Mouse (Mus musculus) olfactory bulb, adult 2 months (tissue): ENCODE measurements at regions not wholly inside any gene's neighbourhood (a gene's known extent, or its start where the extent isn't known, plus 50 kb on each side); places are given as distances from the start of the nearest gene placed in this dataset.

Experiments used
- H3K27ac ChIP-seq: fragments of 200-500 bp; 2 replicates; pipeline ENCODE4 v1.5.1; 2012; ENCODE audit warnings: low read depth, low read length; ENCODE audit not compliant: insufficient read depth
- H3K4me1 ChIP-seq: fragments of 200-500 bp; 2 replicates; pipeline ENCODE4 v1.6.1; 2012; ENCODE audit warnings: low read length; ENCODE audit not compliant: control insufficient read depth, insufficient read depth
- H3K4me3 ChIP-seq: fragments of 200-500 bp; 2 replicates; pipeline ENCODE4 v1.5.1; 2012; ENCODE audit warnings: mild to moderate bottlenecking, low read depth, low read length, moderate library complexity; ENCODE audit not compliant: insufficient read depth
- CTCF ChIP-seq: fragments of 200-500 bp; IDR thresholded peaks from 2 replicates; pipeline ENCODE4 v1.5.1; 2012; ENCODE audit warnings: low read depth, mild to moderate bottlenecking, low read length, moderate library complexity; ENCODE audit not compliant: insufficient read depth
- POLR2A ChIP-seq: fragments of 200-500 bp; IDR thresholded peaks from 2 replicates; pipeline ENCODE4 v1.6.1; 2012; ENCODE audit warnings: mild to moderate bottlenecking, low read depth, low read length, moderate library complexity; ENCODE audit not compliant: insufficient read depth
- WGBS: fragments of 180-500 bp; shearing (Covaris S2); methylation state at CpG from one replicate; pipeline ENCODE4 v1.1.7; 2018; 5-methylcytosine and 5-hydroxymethylcytosine counted together

- Histone ChIP-seq H3K4me3 (no peak overlapping the region), H3K4me1 (no peaks in the 10 kb centered on the region; the same call in 1 of the 2 replicates), H3K27ac (no peak overlapping the region)
- 89% methylated on average over 10 of the region's 10 CpGs for WGBS
- no peak for TF ChIP-seq CTCF
- no peak for TF ChIP-seq POLR2A
Observed at GRCm38 (mm10) chr17:85768341-85768740, 80.3 kb upstream of the Six2 start.

GRCm38 (mm10) chr17:85767201-85767862 lies 79.3 kb upstream of the Six2 start:
- H3K4me1 ChIP-seq: no peaks in the 10 kb centered on the region; the same call in 1 of the 2 replicates
- TF ChIP-seq POLR2A: no peak
- no peak for TF ChIP-seq CTCF
- WGBS: 88% methylated on average over 15 of the region's 15 CpGs
- H3K27ac ChIP-seq: no peak overlapping the region
- H3K4me3 ChIP-seq: no peak overlapping the region

- H3K4me1 ChIP-seq: no peaks in the 10 kb centered on the region; the same call in 1 of the 2 replicates
- TF ChIP-seq POLR2A (no peak), CTCF (no peak)
- H3K4me3 ChIP-seq: no peak overlapping the region
- no peak overlapping the region for H3K27ac ChIP-seq
- 50% methylated on average over 5 of the region's 5 CpGs for WGBS
Observed at GRCm38 (mm10) chr17:85766556-85766955, 78.5 kb upstream of the Six2 start.

GRCm38 (mm10) chr17:85758581-85759098 lies 70.6 kb upstream of the Six2 start:
- H3K27ac ChIP-seq: no peak overlapping the region
- no peak overlapping the region for H3K4me3 ChIP-seq
- TF ChIP-seq CTCF (no peak), POLR2A (no peak)
- WGBS: 38% methylated on average over 9 of the region's 9 CpGs
- no peaks in the 10 kb centered on the region for H3K4me1 ChIP-seq

GRCm38 (mm10) chr17:85757647-85758046 lies 69.6 kb upstream of the Six2 start:
- H3K4me3 ChIP-seq: no peak overlapping the region
- TF ChIP-seq CTCF: no peak
- TF ChIP-seq POLR2A: no peak
- no peaks in the 10 kb centered on the region for H3K4me1 ChIP-seq
- H3K27ac ChIP-seq: no peak overlapping the region
- WGBS: 92% methylated on average over 1 of the region's 1 CpGs

GRCm38 (mm10) chr17:85755557-85755956 lies 67.5 kb upstream of the Six2 start:
- no peak overlapping the region for H3K27ac ChIP-seq
- H3K4me1 ChIP-seq: no peaks in the 10 kb centered on the region
- no peak overlapping the region for H3K4me3 ChIP-seq
- 86% methylated on average over 2 of the region's 2 CpGs for WGBS
- no peak for TF ChIP-seq CTCF
- TF ChIP-seq POLR2A: no peak

- no peaks in the 10 kb centered on the region for H3K4me1 ChIP-seq
- WGBS: 34% methylated on average over 10 of the region's 10 CpGs
- TF ChIP-seq POLR2A: no peak
- no peak for TF ChIP-seq CTCF
- H3K27ac ChIP-seq: no peak overlapping the region
- H3K4me3 ChIP-seq: no peak overlapping the region
Observed at GRCm38 (mm10) chr17:85748649-85749081, 60.6 kb upstream of the Six2 start.

GRCm38 (mm10) chr17:85747976-85748648 lies 60.0 kb upstream of the Six2 start:
- TF ChIP-seq POLR2A (no peak), CTCF (no peak)
- Histone ChIP-seq H3K4me1 (no peaks in the 10 kb centered on the region), H3K4me3 (no peak overlapping the region), H3K27ac (no peak overlapping the region)
- WGBS: 87% methylated on average over 16 of the region's 16 CpGs
